Mouse (Mus musculus) left cerebral cortex, adult 8-10 months (tissue): Measurements from ENCODE around the gene Mdh2. TPM values are rescaled to one million over a fixed set of nuclear protein-coding genes. Genes with fewer than 3 reads are reported as not detected.
A peak's percentile ranks its signal among the peaks of the same experiment; 100 is the strongest.

Experiments used
- DNase-seq, 2 experiments: peaks; one replicate each; pipeline ENCODE4 v3.0.0; 2022; ENCODE audit warnings: low spot score in 2 of 2
- total RNA-seq, 4 experiments: library from RNA; stranded (reverse); gene quantifications; 2 replicates each; pipeline ENCODE4 v1.2.4; 2022

The Mdh2 gene
- total RNA-seq, 4 experiments from 2014 or later, result 407 to 445 (median 424) TPM

GRCm38 (mm10) chr5:135776546-135776945, 1.7 kb upstream of the Mdh2 start:
- DNase-seq, result no peak

DNA sequence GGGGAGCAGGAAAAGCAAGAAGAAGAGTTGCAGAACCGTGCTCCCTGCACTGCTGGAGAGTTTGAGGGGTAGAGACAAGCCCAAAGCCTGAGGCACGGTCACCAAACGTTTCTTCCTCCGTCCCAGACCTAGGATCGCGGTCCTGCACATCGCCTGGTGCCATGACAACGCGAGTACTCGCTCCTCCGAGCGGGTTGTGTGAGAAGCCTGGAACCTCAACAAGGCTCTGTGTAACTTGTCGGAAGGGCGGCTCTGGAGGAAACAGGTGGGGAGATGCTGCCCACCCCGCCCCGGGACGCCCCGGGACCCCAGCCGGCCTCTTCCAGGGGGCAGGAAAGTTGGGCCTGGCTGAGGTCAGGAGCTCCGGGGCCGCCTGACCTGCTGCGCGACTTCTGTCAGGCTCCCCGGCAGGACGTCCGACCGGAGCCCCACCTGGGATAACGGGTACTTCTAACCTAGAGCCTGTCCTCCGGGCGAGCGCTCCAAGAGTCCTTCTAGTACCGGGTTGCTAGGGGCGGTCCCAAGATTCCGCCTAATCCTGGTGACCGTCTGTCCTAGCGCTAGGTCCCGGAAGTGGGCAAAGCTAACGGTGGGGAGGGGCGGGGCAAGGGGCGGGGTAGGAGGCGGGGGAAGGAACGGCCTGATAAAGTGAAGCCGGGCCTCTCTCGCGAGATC, 347 bp upstream of the Mdh2 start, which contains the start of gene Styxl1:
Gene Styxl1 (minus strand): TSS at position 590 of the 675 bp plus-strand sequence.
- peak in 1 of 2 experiments; percentile 51 for DNase-seq

DNA sequence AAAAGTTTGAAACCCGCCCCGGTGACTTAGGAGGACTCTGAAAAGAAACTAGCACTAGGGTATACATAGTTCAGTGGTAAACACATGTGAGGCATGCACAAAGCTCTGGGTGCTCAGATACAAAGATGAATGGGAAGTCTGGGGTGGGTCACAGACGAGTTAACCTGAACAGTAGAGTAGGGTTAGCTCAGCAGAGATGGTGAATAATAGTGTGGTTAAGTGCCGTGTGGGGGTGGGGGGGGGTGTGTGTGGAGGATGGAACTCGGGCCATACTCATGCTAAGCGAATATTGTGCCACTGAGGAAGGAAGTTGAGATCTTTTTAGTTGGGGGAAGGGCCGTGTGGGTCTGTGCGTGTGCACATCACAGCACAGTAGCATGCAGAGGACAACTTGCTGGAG, 2.1 kb downstream of the Mdh2 start:
- no peak for DNase-seq

GRCm38 (mm10) chr5:135782901-135783300, 4.6 kb downstream of the Mdh2 start:
- no peak for DNase-seq

DNA sequence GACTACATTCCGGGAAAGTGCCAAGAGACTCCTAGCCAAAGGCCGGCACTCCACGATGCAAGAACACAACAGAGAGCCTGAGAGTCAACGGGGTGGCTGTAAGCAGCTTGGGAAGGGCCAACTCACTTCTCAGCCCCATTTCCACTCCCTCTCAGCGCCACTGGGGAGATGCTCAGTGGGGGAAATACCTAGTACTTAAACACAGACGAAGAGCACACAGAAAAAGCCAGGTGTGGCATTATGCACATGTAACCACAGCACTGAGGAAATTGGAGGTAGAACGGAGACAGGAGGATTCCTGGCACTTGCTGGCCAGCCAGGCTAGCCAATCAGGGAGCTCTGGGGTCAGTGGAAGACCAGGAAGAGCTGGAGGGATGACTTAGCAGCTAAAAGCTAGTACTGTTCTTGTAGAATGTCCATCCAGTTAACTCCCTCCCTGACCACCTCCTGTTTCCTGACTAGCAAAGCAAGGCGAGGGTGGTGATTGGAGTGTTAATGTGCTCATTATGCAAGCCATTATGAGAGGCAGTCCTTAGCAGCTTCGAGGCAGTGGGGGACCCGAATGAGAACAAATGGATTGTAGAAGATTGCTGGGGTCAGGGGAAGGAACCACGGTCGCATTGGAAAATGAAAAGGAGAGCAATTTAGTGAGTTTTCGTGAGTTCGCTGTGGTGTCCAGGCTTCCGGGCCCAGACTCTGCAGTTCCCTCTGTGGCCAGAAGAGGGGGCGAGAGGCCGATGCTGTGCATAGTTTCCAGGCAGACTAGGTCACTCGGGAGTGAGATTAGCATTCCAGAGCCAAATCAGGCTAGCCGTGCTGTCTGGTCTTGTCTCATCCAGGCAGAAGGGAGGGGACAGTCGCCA, 15.9 kb downstream of the Mdh2 start:
- DNase-seq, result peak; percentile 71 to 90

- no peak for DNase-seq
Observed at GRCm38 (mm10) chr5:135794859-135795181, 16.5 kb downstream of the Mdh2 start.

DNA sequence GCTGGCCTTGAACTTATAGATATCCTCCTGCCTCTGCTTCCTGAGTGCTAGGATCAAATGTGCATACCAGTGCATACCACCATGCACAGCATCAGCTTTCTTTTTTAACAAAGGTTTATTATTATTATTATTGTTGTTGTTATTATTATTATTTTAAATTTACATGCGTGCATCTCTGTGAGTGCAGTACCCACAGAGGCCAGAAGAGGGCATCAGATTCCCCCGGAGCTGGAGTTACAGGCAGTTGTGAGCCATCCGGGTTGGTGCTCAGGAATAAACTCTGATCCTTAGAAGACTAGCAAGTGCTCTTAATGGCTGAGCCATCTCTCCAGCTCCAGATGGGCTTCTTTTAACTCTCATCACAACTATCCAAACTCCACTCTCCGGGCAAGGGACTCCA, 21.5 kb downstream of the Mdh2 start:
- DNase-seq, result no peak

- no peak for DNase-seq
Observed at GRCm38 (mm10) chr5:135800927-135801326, 22.6 kb downstream of the Mdh2 start.

DNA sequence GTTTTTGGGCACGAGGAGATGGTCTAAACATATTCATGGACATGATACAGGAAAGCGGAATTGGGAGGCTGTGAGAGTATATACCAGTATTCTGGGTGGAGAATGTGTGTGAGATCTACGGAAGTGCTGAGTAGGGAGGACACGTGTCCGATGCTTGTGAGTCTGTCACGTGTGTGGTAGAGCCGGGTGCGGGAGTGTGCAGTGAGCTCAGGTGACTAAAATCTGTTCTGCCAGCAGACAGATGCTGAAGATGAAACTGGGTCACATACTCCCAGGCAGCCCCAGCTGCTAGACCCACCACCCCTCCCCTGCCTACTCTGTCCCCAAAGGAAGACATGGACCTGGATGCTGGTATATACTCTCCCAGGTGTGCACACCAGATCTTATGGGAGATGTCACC, 24.4 kb downstream of the Mdh2 start:
- peak in 1 of 2 experiments; percentile 40 for DNase-seq

DNA sequence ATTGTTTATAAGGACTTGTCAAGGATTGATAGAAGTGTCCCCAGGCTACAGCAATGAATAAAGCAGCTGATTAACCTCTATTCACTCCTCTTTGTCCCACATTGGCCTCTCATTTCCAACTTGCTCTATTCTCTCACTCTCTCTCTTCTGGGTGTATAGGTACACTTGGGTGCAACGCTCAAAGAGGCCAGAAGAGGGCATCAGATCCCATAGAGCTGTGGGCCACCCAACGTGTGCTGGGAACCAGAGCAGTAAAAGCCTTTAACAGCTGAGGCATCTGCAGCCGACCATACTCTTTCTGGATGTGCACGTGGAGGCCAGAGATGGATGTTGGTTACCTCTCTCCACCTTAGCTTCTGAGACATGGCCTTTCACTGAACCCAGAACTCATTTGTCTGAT, 24.9 kb downstream of the Mdh2 start:
- no peak for DNase-seq

DNA sequence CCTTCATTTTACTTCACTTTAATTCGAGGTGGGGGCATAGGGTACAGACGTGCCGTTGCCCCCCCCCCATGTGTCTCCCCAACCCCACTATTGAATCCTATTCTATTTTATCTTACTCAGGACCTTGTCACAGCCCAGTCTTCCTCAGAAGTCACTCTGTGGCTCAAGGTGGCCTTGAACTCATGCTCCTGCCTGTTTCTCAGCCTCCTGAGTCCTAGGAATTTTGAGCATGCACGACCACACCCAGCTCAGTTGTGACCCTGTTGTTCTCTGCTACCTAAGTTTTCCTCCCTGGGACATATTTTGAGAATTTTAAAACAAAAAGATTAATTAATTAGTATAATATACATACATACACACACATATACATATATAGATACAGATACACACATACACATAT, 25.4 kb downstream of the Mdh2 start:
- no peak for DNase-seq

- no peak for DNase-seq
Observed at GRCm38 (mm10) chr5:135804735-135805134, 26.5 kb downstream of the Mdh2 start.

DNA sequence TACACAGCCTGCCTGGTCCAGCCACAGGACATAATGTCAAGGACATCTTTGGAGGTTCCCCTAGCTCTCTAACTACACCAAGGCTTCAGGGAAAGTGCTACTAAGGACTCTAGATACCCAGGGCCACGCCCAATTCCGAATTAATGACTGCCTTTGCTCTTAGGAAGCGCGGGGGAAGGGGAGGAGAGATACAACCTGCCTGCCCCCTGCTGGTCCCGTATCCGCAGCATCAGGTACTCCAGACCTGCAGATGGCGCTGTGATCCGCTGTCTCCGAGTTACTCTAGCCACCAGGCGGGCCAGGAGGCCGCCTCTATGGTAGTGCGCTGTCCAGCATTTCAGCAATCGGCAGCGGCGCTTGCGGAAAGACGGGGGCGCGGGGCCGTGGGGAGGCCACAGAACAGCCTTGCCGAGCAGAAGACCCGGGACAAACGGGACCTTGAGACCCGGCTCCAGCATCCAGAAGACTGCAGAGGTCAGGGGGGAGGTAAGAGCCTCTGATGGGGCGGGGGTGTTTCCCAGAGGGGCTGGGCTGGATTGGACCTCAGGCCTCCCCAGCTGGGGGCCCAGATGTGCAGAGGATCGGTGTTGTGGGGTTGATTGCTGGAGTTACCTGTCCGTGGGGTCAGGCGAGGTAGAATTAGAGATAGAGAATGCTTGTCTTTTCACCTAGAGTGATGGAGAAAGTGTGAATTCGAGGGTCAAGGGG, 28.4 kb downstream of the Mdh2 start, which contains the start of gene Srrm3:
Gene Srrm3 (plus strand): TSS at position 336 of the 708 bp plus-strand sequence.
- peak; percentile 81 to 87 for DNase-seq

- peak in 1 of 2 experiments; percentile 53 for DNase-seq
Observed at GRCm38 (mm10) chr5:135807263-135807637, 29.0 kb downstream of the Mdh2 start.

- peak in 1 of 2 experiments; percentile 60 for DNase-seq
Observed at GRCm38 (mm10) chr5:135812991-135813390, 34.7 kb downstream of the Mdh2 start.

DNA sequence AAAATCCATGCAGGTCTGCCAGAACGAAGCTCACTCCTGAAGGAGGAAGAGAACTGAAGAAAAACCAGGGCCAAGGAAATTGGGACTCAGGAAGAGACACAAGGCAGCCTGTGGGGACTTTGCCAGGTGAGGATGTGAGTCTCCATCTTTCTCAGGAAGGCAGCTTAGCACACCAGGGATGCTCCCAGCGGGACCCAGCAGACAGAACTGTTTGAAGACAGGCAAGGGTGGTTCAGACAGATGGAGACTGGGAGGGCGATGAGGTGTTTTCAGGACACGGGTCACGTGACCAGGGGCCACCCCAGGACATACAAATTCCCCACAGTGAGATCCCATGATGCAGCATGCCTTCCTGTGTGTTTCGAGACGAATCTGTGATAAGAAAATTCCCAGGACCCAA, 40.2 kb downstream of the Mdh2 start:
- peak in 1 of 2 experiments; percentile 29 for DNase-seq

DNA sequence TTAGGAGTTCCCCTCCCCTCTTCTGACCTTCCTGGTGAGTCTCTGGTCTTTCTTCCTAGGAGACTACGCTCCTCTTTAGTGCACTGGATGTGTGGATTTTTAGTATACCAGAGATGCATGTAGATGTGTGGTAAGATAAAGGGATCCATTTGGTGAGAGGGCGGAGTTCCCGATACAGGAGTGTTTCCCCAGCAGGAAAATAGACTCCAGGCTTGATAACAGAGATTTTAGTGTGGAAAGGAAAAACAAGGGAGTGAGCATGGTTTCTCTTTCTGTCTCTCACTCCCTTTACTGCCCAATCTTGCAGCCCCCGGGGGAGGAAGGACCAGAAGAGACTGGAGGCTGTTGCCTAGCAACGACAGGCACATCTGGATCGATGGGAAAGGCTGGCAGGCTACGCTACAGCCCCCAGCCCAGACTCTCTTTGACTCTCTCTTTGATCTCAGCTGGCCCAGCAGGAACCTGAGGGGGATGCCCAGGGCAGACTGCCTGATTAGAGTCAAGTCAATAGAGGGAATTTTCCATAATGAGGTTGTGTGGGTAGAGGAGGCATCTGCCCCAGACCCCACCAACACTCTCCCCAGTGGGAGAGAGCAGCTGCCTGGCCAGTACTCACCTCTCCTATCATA, 44.1 kb downstream of the Mdh2 start:
- no peak for DNase-seq

GRCm38 (mm10) chr5:135824517-135824916, 46.2 kb downstream of the Mdh2 start:
- no peak for DNase-seq

GRCm38 (mm10) chr5:135826225-135826624, 47.9 kb downstream of the Mdh2 start:
- DNase-seq, result no peak

DNA sequence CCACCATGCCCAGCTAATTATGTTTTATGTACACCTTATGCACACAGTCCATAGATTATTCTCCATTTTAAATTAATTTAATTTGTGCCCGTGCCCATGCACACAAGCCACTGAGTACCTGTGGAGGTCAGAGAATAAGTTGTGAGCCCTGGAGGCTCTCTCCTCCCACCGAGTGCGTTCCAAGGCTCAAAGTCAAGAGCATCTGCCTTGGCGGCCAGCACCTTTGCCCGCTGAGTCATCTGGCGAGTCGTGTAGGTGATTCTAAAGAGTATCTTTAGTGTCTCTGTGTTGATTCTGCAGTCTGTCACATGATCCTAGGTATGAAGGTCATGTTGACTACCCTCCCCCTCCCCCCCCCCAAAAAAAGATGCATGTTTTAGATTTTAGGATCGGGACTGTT, 51.1 kb downstream of the Mdh2 start:
- no peak for DNase-seq

DNA sequence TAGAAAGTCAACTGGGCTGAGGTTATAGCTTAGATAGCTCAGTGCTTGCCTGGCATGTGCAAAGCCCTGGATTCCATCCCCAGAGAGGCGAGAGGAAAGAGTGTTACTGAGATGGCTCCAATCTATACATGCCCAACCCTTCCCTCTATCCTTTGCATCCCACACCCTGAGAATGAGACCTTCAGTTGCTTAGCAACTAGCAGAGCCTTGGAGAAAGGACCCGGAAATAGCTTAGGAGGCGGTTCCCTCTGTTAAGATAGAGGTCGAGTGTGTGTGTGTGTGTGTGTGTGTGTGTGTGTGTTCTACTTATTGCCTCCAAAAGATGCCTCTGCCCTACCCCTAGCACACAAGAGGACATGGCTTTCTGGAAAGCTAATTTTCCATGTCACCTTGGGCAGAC, 54.4 kb downstream of the Mdh2 start:
- peak in 1 of 2 experiments; percentile 79 for DNase-seq
